Mouse (Mus musculus): ENCODE results near the gene Fam131c. TPM values are rescaled to one million over a fixed set of nuclear protein-coding genes. Genes with fewer than 3 reads are reported as not detected.
A peak's percentile ranks its signal among the peaks of the same experiment; 100 is the strongest.

Fam131c gene
- total RNA-seq, 2 experiments from 2014 or later: 3.1 TPM

- no peak for DNase-seq (ENCODE audit: low spot score in 2 of 2)
- intact Hi-C loops (cut with DNase I): no loop called here
Observed at GRCm38 (mm10) chr4:141352986-141353385, 15.0 kb upstream of the Fam131c start.

- intact Hi-C loops (cut with DNase I): no loop called here
- no peak for DNase-seq (ENCODE audit: low spot score in 2 of 2)
Observed at GRCm38 (mm10) chr4:141353868-141354267, 14.2 kb upstream of the Fam131c start.

- intact Hi-C loops (cut with DNase I): no loop called here
- no peak for DNase-seq (ENCODE audit: low spot score in 2 of 2)
Observed at GRCm38 (mm10) chr4:141357811-141358210, 10.2 kb upstream of the Fam131c start.

DNA sequence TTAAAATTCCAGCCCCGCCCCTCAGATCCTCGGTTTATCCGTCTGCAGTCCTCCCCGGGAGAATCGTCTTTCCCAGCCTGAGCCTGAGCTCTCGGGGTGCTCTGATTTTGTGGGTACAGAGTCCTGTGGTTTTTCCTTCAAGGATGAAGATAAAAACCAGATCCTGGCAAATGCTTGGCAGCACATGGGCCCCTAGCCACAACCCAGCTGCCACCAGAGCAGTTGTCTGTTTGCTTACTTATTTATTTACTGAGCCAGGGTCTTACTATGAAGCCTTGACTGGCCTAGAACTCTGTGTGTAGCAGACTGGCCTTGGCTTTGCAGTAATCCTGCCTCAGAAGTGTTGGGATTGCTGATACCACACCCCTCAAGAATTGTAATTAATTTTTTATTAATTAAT, 8.8 kb upstream of the Fam131c start:
- no peak for DNase-seq (ENCODE audit: low spot score in 2 of 2)
- intact Hi-C loops (cut with DNase I): no loop called here

- intact Hi-C loops (cut with DNase I): loop anchor here (5.0 kb wide), 1 partner anchor 159 kb away; no protein-coding TSS in a partner anchor
- DNase-seq (ENCODE audit: low spot score in 2 of 2): no peak
Observed at GRCm38 (mm10) chr4:141360846-141361245, 7.2 kb upstream of the Fam131c start.

DNA sequence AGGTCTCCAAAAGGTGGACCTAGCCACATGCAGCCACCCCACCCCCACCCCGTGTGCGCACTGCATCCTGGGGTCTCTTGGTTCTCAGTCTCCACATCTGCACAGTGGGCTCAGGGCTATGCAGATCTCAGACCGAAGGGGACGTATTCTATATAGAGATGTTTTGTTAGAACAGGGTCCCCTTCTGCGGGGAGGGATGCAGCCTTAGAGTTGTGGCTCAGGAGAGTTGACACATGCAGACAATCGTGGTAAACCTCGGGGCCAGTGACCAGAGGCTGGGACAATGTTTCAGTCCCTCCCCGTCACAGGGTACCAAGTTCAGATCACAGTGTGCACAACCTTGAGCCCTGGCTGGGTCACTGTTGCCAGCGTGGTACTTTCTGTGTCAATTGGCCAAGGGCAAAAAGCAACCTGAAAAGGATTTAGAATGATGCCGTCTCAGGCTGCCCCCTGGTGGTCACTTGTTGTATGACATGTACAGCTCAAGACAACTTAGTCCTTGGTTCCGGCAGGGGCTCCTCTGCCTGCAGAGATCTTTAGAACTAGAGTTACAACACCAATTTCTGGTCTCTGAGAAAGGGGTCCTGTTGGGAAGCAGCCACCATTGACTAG, 5.0 kb upstream of the Fam131c start:
- DNase-seq (ENCODE audit: low spot score in 2 of 2): peak; percentile 52 to 65
- intact Hi-C loops (cut with DNase I): loop anchor here (1.0 to 5.0 kb wide), 3 partner anchors 90 to 221 kb away; no protein-coding TSS in a partner anchor

DNA sequence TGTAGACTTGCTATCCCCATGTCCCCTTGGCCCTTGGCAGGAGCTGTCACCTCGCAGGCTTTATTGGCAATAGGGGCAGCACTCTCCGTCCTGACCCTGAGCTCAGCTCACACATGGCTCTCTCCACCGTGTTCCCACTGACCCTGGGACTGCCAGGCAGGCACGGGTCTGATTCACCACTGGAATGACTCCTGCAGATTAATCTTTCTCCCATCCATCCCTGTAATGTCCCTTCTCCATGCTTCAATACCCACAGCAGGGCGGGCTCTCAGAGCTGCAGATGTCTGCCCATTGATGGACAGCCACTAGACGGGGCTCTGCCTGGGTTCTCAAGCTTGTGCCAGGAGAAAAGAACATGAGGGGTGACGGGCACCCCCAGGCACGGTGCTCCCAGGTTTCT, 2.9 kb upstream of the Fam131c start:
- intact Hi-C loops (cut with DNase I): no loop called here

DNA sequence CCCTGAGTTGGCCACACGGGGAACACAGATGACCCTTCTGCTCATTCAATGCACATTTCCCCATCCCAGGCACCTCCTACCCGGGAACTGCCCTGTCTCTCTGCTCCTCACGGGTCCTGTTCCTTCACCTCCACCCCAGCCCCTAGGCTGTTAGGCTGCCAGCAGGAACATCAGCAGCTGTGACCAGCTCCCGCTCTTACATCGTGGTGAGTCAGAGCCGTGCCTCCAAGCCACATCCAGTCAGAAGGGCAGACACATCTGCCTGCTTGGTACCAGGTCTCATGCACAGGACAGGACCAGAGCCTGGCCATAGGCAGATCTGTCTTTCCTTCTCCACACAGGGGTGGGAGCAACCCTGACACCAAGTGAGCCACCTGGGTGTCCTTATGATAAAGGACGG, 2.1 kb upstream of the Fam131c start:
- intact Hi-C loops (cut with DNase I): no loop called here
- DNase-seq (ENCODE audit: low spot score in 2 of 2): no peak

More for the DNA sequence above, 2.9 kb upstream of the Fam131c start:
- DNase-seq (ENCODE audit: low spot score in 2 of 2): no peak

DNA sequence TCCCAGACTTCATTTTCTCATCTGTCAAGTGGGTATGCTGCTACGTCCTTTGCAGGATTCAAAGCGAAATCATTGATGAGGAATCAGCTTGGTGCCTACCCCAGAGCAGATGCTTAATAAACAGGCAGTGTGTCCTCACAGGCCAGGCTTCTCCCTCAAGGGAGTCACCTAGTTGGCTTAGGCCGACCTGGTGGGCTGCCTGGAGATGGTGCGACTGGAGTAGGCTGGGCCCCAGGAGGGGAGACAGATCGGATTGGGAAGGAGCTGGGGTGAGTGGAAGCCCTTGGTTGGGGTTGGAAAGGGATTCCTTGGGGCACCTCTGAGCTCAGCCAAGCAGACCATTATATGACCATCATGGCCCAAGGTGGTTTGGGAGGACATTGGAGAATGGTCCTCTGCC, 4.4 kb downstream of the Fam131c start:
- intact Hi-C loops (cut with DNase I): no loop called here

DNA sequence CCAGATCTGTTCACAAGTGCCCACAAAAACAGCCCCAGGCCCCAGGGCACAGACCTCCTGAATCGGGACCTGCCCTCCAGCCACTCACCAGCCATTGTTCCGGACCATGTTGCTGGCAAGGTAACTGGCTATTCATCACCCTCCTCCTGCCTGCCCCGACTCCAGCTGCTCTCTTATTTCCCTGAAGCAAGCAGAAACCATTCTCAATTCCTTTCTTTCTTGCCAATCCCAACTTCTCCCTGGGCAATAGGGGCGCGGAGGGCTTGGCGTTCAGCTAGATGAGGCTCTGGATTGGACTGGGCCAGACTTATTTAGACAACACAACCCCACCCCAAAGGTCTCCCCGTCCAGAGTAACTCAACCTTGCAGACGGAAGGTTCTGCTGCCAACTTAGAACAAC, 11.7 kb downstream of the Fam131c start:
- no peak for DNase-seq (ENCODE audit: low spot score in 2 of 2)
- intact Hi-C loops (cut with DNase I): no loop called here

More for the DNA sequence above, 4.4 kb downstream of the Fam131c start:
- no peak for DNase-seq (ENCODE audit: low spot score in 2 of 2)

DNA sequence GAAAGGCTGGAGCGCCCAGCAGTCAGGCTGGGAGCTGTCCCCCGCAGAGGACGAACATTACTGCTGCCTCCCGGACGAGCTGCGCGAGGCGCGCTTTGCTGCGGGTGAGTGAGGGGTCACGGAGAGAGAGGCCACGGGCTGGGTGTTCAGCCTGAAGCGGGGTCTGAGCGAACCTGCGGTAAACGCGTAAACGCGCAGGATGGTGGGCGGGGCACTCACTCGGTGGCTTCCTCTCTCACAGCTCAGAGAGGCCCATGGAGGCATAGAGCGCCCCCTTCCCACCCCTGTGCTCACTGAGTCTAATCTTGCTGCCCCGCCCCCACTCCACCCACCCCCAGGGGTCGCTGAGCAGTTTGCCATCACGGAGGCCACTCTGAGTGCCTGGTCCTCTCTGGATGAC, 14.4 kb downstream of the Fam131c start:
- intact Hi-C loops (cut with DNase I): no loop called here
- no peak for DNase-seq (ENCODE audit: low spot score in 2 of 2)

DNA sequence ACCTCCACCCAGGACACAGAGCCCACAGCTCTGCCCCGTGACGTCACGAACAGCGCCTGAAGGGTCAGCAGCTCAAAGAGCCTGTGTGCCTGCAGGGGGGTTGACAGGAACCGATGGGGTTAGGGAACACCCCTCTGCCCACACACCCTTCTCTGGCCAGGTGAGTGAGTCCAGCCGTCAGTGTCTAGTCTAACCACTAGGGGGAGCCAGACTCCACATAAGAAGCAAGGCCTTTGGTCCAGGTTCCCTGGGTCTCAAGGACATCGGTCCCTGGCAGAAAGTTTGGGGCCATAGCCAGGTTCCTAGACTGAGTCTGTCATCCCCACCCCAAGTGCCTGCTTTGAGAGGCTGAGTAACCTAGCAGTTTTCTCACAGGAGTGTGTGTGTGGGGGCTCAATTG, 17.3 kb downstream of the Fam131c start:
- intact Hi-C loops (cut with DNase I): no loop called here
- no peak for DNase-seq (ENCODE audit: low spot score in 2 of 2)

GRCm38 (mm10) chr4:141386150-141386549, 18.1 kb downstream of the Fam131c start:
- intact Hi-C loops (cut with DNase I): loop anchor here (2.0 kb wide), 1 partner anchor 189 kb away; no protein-coding TSS in a partner anchor
- DNase-seq (ENCODE audit: low spot score in 2 of 2): no peak

GRCm38 (mm10) chr4:141387093-141387784, 19.2 kb downstream of the Fam131c start:
- peak; percentile 46 to 63 for DNase-seq (ENCODE audit: low spot score in 2 of 2)
- intact Hi-C loops (cut with DNase I): loop anchor here (2.0 kb wide), 1 partner anchor 188 kb away; no protein-coding TSS in a partner anchor

- intact Hi-C loops (cut with DNase I): loop anchor here (2.0 kb wide), 1 partner anchor 187 kb away; no protein-coding TSS in a partner anchor
- no peak for DNase-seq (ENCODE audit: low spot score in 2 of 2)
Observed at GRCm38 (mm10) chr4:141387933-141388332, 19.9 kb downstream of the Fam131c start.

GRCm38 (mm10) chr4:141389366-141390150, 21.5 kb downstream of the Fam131c start:
- DNase-seq (ENCODE audit: low spot score in 2 of 2): no peak
- intact Hi-C loops (cut with DNase I): no loop called here

GRCm38 (mm10) chr4:141391293-141391692, 23.3 kb downstream of the Fam131c start:
- DNase-seq (ENCODE audit: low spot score in 2 of 2): no peak
- intact Hi-C loops (cut with DNase I): no loop called here

GRCm38 (mm10) chr4:141394751-141395150, 26.7 kb downstream of the Fam131c start:
- DNase-seq (ENCODE audit: low spot score in 2 of 2): no peak
- intact Hi-C loops (cut with DNase I): no loop called here

- intact Hi-C loops (cut with DNase I): no loop called here
- no peak for DNase-seq (ENCODE audit: low spot score in 2 of 2)
Observed at GRCm38 (mm10) chr4:141397861-141398260, 29.8 kb downstream of the Fam131c start.

- intact Hi-C loops (cut with DNase I): no loop called here
- DNase-seq (ENCODE audit: low spot score in 2 of 2): no peak
Observed at GRCm38 (mm10) chr4:141398545-141398944, 30.5 kb downstream of the Fam131c start, which contains the start of gene Clcnka. Gene Clcnka (minus strand): TSS chr4:141398724.
